Mouse (Mus musculus) liver, embryonic 15.5 days (tissue): Measurements from ENCODE around the gene Rell1. TPM values are rescaled to one million over a fixed set of nuclear protein-coding genes. Genes with fewer than 3 reads are reported as not detected.

Experiments used
- ATAC-seq: fragments of 200-750 bp; cut with Nextera tagmentation; 2 replicates; pipeline ENCODE4 v1.8.0; 2017; ENCODE audit warnings: moderate number of reproducible peaks, mild to moderate bottlenecking, moderate library complexity; ENCODE audit not compliant: insufficient read depth
- H3K27ac ChIP-seq: fragments of 300-500 bp; sonication (generic); replicated peaks from 2 replicates; pipeline ENCODE4 v1.5.1; 2015; ENCODE audit warnings: mild to moderate bottlenecking, inconsistent platforms
- H3K27me3 ChIP-seq: fragments of 300-500 bp; sonication (generic); 2 replicates; pipeline ENCODE4 v1.6.1; 2015; ENCODE audit warnings: mild to moderate bottlenecking, inconsistent platforms
- H3K36me3 ChIP-seq: fragments of 300-500 bp; sonication (generic); replicated peaks from 2 replicates; pipeline ENCODE4 v1.6.1; 2015; ENCODE audit warnings: moderate library complexity, mild to moderate bottlenecking, inconsistent platforms
- H3K4me1 ChIP-seq: fragments of 300-500 bp; sonication (generic); replicated peaks from 2 replicates; pipeline ENCODE4 v1.6.1; 2015; ENCODE audit warnings: inconsistent platforms
- H3K4me2 ChIP-seq: fragments of 300-500 bp; sonication (generic); 2 replicates; pipeline ENCODE4 v1.6.1; 2015; ENCODE audit warnings: moderate library complexity, mild to moderate bottlenecking, inconsistent platforms
- H3K4me3 ChIP-seq: fragments of 300-500 bp; sonication (generic); replicated peaks from 2 replicates; pipeline ENCODE4 v1.5.1; 2015; ENCODE audit warnings: mild to moderate bottlenecking, inconsistent platforms
- H3K9ac ChIP-seq: fragments of 300-500 bp; sonication (generic); 2 replicates; pipeline ENCODE4 v1.6.1; 2015; ENCODE audit warnings: moderate library complexity, mild to moderate bottlenecking, inconsistent platforms
- H3K9me3 ChIP-seq: fragments of 300-500 bp; sonication (generic); replicated peaks from 2 replicates; pipeline ENCODE4 v1.6.1; 2016; ENCODE audit warnings: inconsistent platforms
- WGBS: fragments of 180-500 bp; shearing (Covaris S2); methylation state at CpG from one replicate; pipeline ENCODE4 v1.1.7; 2015; ENCODE audit warnings: mixed read lengths; ENCODE audit not compliant: insufficient replicate concordance; 5-methylcytosine and 5-hydroxymethylcytosine counted together
- polyA plus RNA-seq: library from polyadenylated mRNA; unstranded; fragments of >200 nt; fragmentation: Nextera tagmentation; extraction: Ambion mirVana; gene quantifications from 2 replicates; pipeline ENCODE4 v1.2.1, GENCODE M21; 2015

Rell1 gene
- polyA plus RNA-seq, 1 experiment from 2014 or later = 8.8 TPM

GRCm38 (mm10) chr5:63952039-63952438, 16.7 kb downstream of the Rell1 start:
- no peak overlapping the region for H3K4me3 ChIP-seq
- H3K27me3 ChIP-seq = no peaks in the 10 kb centered on the region
- H3K9ac ChIP-seq = no peak overlapping the region
- WGBS = 59% methylated on average over 6 of the region's 6 CpGs
- H3K4me2 ChIP-seq = no peak overlapping the region
- no peak for ATAC-seq
- H3K4me1 ChIP-seq = peaks cover 19% of the 10 kb centered on the region
- no peak overlapping the region for H3K27ac ChIP-seq
- H3K9me3 ChIP-seq = no peaks in the 10 kb centered on the region
- no peaks in the 10 kb centered on the region for H3K36me3 ChIP-seq

GRCm38 (mm10) chr5:63951421-63951911, 17.2 kb downstream of the Rell1 start:
- 53% methylated on average over 11 of the region's 11 CpGs for WGBS
- Histone ChIP-seq H3K27me3 (no peaks in the 10 kb centered on the region), H3K4me2 (no peak overlapping the region), H3K9me3 (no peaks in the 10 kb centered on the region), H3K4me3 (no peak overlapping the region), H3K4me1 (peaks cover 19% of the 10 kb centered on the region), H3K9ac (no peak overlapping the region), H3K36me3 (no peaks in the 10 kb centered on the region), H3K27ac (no peak overlapping the region)
- ATAC-seq = no peak

- Histone ChIP-seq H3K9ac (no peak overlapping the region), H3K4me1 (peaks cover 15% of the 10 kb centered on the region), H3K27me3 (no peaks in the 10 kb centered on the region), H3K27ac (peak overlapping the region; percentile 22; the same call in 1 of the 2 replicates), H3K4me2 (no peak overlapping the region), H3K4me3 (no peak overlapping the region), H3K9me3 (no peaks in the 10 kb centered on the region), H3K36me3 (no peaks in the 10 kb centered on the region)
- WGBS = 22% methylated on average over 3 of the region's 3 CpGs
- ATAC-seq = no peak
Measured at GRCm38 (mm10) chr5:63949195-63949594, 19.5 kb downstream of the Rell1 start.

- 70% methylated on average over 8 of the region's 8 CpGs for WGBS
Measured at GRCm38 (mm10) chr5:63947526-63947925, 21.2 kb downstream of the Rell1 start.

GRCm38 (mm10) chr5:63943291-63943690, 25.4 kb downstream of the Rell1 start:
- no peak for ATAC-seq
- 58% methylated on average over 9 of the region's 9 CpGs for WGBS
- no peaks in the 10 kb centered on the region for H3K27me3 ChIP-seq

More at GRCm38 (mm10) chr5:63947526-63947925, 21.2 kb downstream of the Rell1 start:
- Histone ChIP-seq H3K27me3 (no peaks in the 10 kb centered on the region), H3K4me2 (no peak overlapping the region), H3K9ac (no peak overlapping the region), H3K4me1 (peaks cover 18% of the 10 kb centered on the region), H3K9me3 (no peaks in the 10 kb centered on the region), H3K4me3 (no peak overlapping the region), H3K36me3 (no peaks in the 10 kb centered on the region), H3K27ac (no peak overlapping the region)
- no peak for ATAC-seq

GRCm38 (mm10) chr5:63941891-63942290, 26.8 kb downstream of the Rell1 start:
- no peaks in the 10 kb centered on the region for H3K9me3 ChIP-seq
- WGBS = 46% methylated on average over 5 of the region's 5 CpGs
- ATAC-seq = no peak
- H3K4me1 ChIP-seq = peaks cover 23% of the 10 kb centered on the region
- H3K4me2 ChIP-seq = no peak overlapping the region
- H3K9ac ChIP-seq = no peak overlapping the region
- no peak overlapping the region for H3K27ac ChIP-seq
- no peak overlapping the region for H3K4me3 ChIP-seq
- no peaks in the 10 kb centered on the region for H3K36me3 ChIP-seq
- H3K27me3 ChIP-seq = no peaks in the 10 kb centered on the region

More at GRCm38 (mm10) chr5:63943291-63943690, 25.4 kb downstream of the Rell1 start:
- Histone ChIP-seq H3K9me3 (no peaks in the 10 kb centered on the region), H3K9ac (no peak overlapping the region), H3K27ac (no peak overlapping the region), H3K4me3 (no peak overlapping the region), H3K4me2 (no peak overlapping the region), H3K36me3 (no peaks in the 10 kb centered on the region), H3K4me1 (peaks cover 15% of the 10 kb centered on the region)

- ATAC-seq = peak; percentile 27; the same call in 1 of the 2 replicates
- Histone ChIP-seq H3K4me2 (no peak overlapping the region), H3K4me3 (no peak overlapping the region), H3K4me1 (peaks cover 19% of the 10 kb centered on the region), H3K9me3 (no peaks in the 10 kb centered on the region), H3K27me3 (no peaks in the 10 kb centered on the region), H3K27ac (0 out of 2 replicates have a peak overlapping the region, but pooled peaks have one; percentile 43), H3K9ac (no peak overlapping the region), H3K36me3 (peaks cover 11% of the 10 kb centered on the region; the same call in 1 of the 2 replicates)
- 5% methylated on average over 4 of the region's 4 CpGs for WGBS
Measured at GRCm38 (mm10) chr5:63938575-63938974, 30.1 kb downstream of the Rell1 start.

GRCm38 (mm10) chr5:63936740-63937139, 32.0 kb downstream of the Rell1 start:
- peak overlapping the region; percentile 65 for H3K27ac ChIP-seq
- no peak overlapping the region for H3K4me2 ChIP-seq
- no peaks in the 10 kb centered on the region for H3K9me3 ChIP-seq
- H3K27me3 ChIP-seq = no peaks in the 10 kb centered on the region
- H3K4me3 ChIP-seq = no peak overlapping the region
- H3K9ac ChIP-seq = no peak overlapping the region
- WGBS = 54% methylated on average over 6 of the region's 6 CpGs
- peaks cover 11% of the 10 kb centered on the region; the same call in 1 of the 2 replicates for H3K36me3 ChIP-seq
- peak; percentile 92 for ATAC-seq
- peaks cover 19% of the 10 kb centered on the region for H3K4me1 ChIP-seq

GRCm38 (mm10) chr5:63935581-63935980, 33.1 kb downstream of the Rell1 start:
- Histone ChIP-seq H3K36me3 (peaks cover 11% of the 10 kb centered on the region; the same call in 1 of the 2 replicates), H3K4me2 (no peak overlapping the region), H3K27ac (no peak overlapping the region; the same call in 1 of the 2 replicates), H3K4me1 (peaks cover 19% of the 10 kb centered on the region), H3K4me3 (no peak overlapping the region), H3K9me3 (no peaks in the 10 kb centered on the region), H3K9ac (no peak overlapping the region), H3K27me3 (no peaks in the 10 kb centered on the region)
- ATAC-seq = no peak
- 61% methylated on average over 6 of the region's 6 CpGs for WGBS

GRCm38 (mm10) chr5:63932829-63933228, 35.9 kb downstream of the Rell1 start:
- no peak overlapping the region for H3K4me3 ChIP-seq
- no peaks in the 10 kb centered on the region for H3K9me3 ChIP-seq
- no peak overlapping the region for H3K4me2 ChIP-seq
- no peaks in the 10 kb centered on the region for H3K27me3 ChIP-seq
- H3K36me3 ChIP-seq = peaks cover 16% of the 10 kb centered on the region
- ATAC-seq = no peak
- 56% methylated on average over 10 of the region's 10 CpGs for WGBS
- no peak overlapping the region for H3K9ac ChIP-seq
- peaks cover 3% of the 10 kb centered on the region for H3K4me1 ChIP-seq
- H3K27ac ChIP-seq = no peak overlapping the region

- Histone ChIP-seq H3K36me3 (peaks cover 23% of the 10 kb centered on the region), H3K9ac (no peak overlapping the region), H3K27me3 (no peaks in the 10 kb centered on the region), H3K9me3 (no peaks in the 10 kb centered on the region), H3K27ac (no peak overlapping the region), H3K4me1 (no peaks in the 10 kb centered on the region; the same call in 1 of the 2 replicates), H3K4me2 (no peak overlapping the region), H3K4me3 (no peak overlapping the region)
- 49% methylated on average over 4 of the region's 4 CpGs for WGBS
- no peak for ATAC-seq
Measured at GRCm38 (mm10) chr5:63930824-63931358, 37.8 kb downstream of the Rell1 start.
